Comparison of ENCODE assay signal across 8 mouse cellular contexts in the genomic region with DNA sequence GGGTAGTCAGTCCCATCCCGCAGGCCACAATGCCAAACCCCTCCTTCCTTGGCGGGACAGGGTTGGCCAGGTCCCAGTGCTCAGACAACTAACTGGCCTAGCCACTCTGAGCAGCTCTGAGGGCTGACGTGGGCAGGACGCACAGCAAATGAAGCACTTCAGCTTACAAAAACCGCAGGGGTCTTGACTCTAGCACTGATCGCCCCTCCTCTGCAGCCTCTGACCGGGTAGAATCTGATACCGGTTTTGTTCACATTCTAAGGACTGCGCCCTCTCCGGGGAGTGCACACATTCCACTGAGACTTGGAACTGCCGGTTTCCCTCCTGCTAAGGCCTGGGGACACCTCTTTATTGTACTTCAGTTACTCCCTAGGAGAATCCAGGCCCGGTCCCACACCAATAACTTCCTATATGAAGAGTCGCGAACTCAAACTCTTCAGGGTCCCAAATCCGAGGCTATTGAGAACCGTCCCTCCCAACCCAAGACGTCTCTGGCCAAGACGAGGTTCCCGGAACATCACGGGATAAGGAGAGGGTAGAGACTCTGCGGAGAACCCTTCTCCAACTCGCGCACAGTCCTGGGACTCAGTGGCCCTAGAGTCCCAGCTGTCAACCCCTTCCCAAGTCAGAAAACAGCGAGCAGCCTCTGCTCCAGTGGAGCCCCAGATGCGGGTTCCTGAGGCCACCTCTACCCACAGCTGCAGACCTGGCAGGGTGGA. TPM values are rescaled to one million over a fixed set of nuclear protein-coding genes. Genes with fewer than 3 reads are reported as not detected.
DNase-seq lines count a peak whose midpoint lies in the region; ATAC-seq and TF ChIP-seq lines count a peak whose summit lies in the region.

No protein-coding gene starts in this region.

- DNase-seq in R1 (ENCODE audit: low read depth, low spot score) = peak; percentile 97
- DNase-seq in cerebellum, adult 9-11 months = peak; percentile 94
- DNase-seq in gastrocnemius, adult 2 months = peak; percentile 96
- DNase-seq in left cerebral cortex, adult 2 months (ENCODE audit: extremely low spot score in 1 of 2, low spot score in 2 of 2) = peak in 1 of 2 experiments; percentile 38

- TF ChIP-seq POLR2A in small intestine, adult 2 months (IDR thresholded peaks at IDR 0.05; ENCODE audit: low read depth, low read length) = no peak

- H3K27me3 ChIP-seq in hindbrain, embryonic 15.5 days = peaks cover 16% of the 10 kb centered on the region; the same call in 1 of the 2 replicates
- H3K27me3 ChIP-seq in megakaryocyte, embryonic 14.5 days (replicated peaks) = no peaks in the 10 kb centered on the region
- no peaks in the 10 kb centered on the region for H3K27me3 ChIP-seq in small intestine, adult 2 months (ENCODE audit: control insufficient read depth, insufficient read depth, low read length)

- H3K36me3 ChIP-seq in hindbrain, embryonic 15.5 days = no peaks in the 10 kb centered on the region
- H3K36me3 ChIP-seq in megakaryocyte, embryonic 14.5 days (replicated peaks; ENCODE audit: low read length) = peaks cover 9% of the 10 kb centered on the region
- H3K36me3 ChIP-seq in small intestine, adult 2 months (ENCODE audit: control insufficient read depth, insufficient read depth, low read length) = no peaks in the 10 kb centered on the region; the same call in 1 of the 2 replicates

- peaks cover 12% of the 10 kb centered on the region for H3K4me1 ChIP-seq in hindbrain, embryonic 15.5 days (replicated peaks)
- H3K4me1 ChIP-seq in megakaryocyte, embryonic 14.5 days = peaks cover 46% of the 10 kb centered on the region
- peaks cover 11% of the 10 kb centered on the region; the same call in 1 of the 2 replicates for H3K4me1 ChIP-seq in small intestine, adult 2 months (ENCODE audit: control insufficient read depth, insufficient read depth, insufficient read length, low read length)

- peak; percentile 63; the same call in 1 of the 2 replicates for ATAC-seq in hindbrain, embryonic 15.5 days (ENCODE audit: low FRiP score, low read depth)
- no peak for ATAC-seq in erythroid progenitor cell, adult 5-6 weeks (replicated peaks; ENCODE audit: low FRiP score, poor library complexity, severe bottlenecking)

- H3K4me3 ChIP-seq in gastrocnemius, adult 2 months = peak overlapping the region; percentile 82
- H3K4me3 ChIP-seq in hindbrain, embryonic 15.5 days = peak overlapping the region; percentile 49
- H3K4me3 ChIP-seq in left cerebral cortex, adult 2 months = peak overlapping the region; percentile 50
- peak overlapping the region; percentile 97 for H3K4me3 ChIP-seq in megakaryocyte, embryonic 14.5 days (replicated peaks)
- peak overlapping the region; percentile 88 for H3K4me3 ChIP-seq in small intestine, adult 2 months (ENCODE audit: low read depth, low read length)

- peak overlapping the region; percentile 85 for H3K4me2 ChIP-seq in hindbrain, embryonic 15.5 days

- peak overlapping the region; percentile 95 for H3K27ac ChIP-seq in gastrocnemius, adult 2 months
- no peak overlapping the region for H3K27ac ChIP-seq in hindbrain, embryonic 15.5 days (replicated peaks)
- peak overlapping the region; percentile 52 for H3K27ac ChIP-seq in left cerebral cortex, adult 2 months
- peak overlapping the region; percentile 77 for H3K27ac ChIP-seq in small intestine, adult 2 months (ENCODE audit: insufficient read depth, low read depth, low read length)

- 0% methylated on average over 25 of the region's 25 CpGs for WGBS in hindbrain, embryonic 15.5 days
- WGBS in small intestine, adult 2 months = under 1% methylated on average over 25 of the region's 25 CpGs

- H3K9me3 ChIP-seq in hindbrain, embryonic 15.5 days = no peaks in the 10 kb centered on the region
- no peaks in the 10 kb centered on the region for H3K9me3 ChIP-seq in megakaryocyte, embryonic 14.5 days

- no peak for TF ChIP-seq CTCF in gastrocnemius, adult 2 months (IDR thresholded peaks at IDR 0.05)
- TF ChIP-seq CTCF in left cerebral cortex, adult 2 months (IDR thresholded peaks at IDR 0.05) = no peak
- peak; percentile 18; the same call in 1 of the 2 replicates for TF ChIP-seq CTCF in small intestine, adult 2 months (IDR thresholded peaks at IDR 0.05; ENCODE audit: extremely low read depth, insufficient read length, insufficient replicate concordance, low read depth, low read length)

- intact Hi-C loops in gastrocnemius, adult 2 months (cut with DNase I) = loop anchor here (1.0 to 2.0 kb wide), 2 partner anchors 10 to 39 kb away; no protein-coding TSS in a partner anchor
- intact Hi-C loops in left cerebral cortex, adult 2 months (cut with DNase I) = no loop called here

- peak overlapping the region; percentile 26 for H3K9ac ChIP-seq in hindbrain, embryonic 15.5 days

RNA-seq across cellular contexts. Expression of a gene that starts 0.5 kb away (rescaled TPM):
- total RNA-seq in gastrocnemius, adult 2 months (2021) = 10 to 100 TPM in 1 of 2 experiments, 1 to 10 TPM in 1; 6.6 to 15.0 TPM
- 0.76 and 0.88 TPM in 2 replicates for polyA plus RNA-seq in hindbrain, embryonic 15.5 days (2015; fragmentation: Nextera tagmentation; extraction: Ambion mirVana)
- total RNA-seq in left cerebral cortex, adult 2 months (2021) = 1 to 10 TPM; 2.3 to 2.5 TPM
- polyA plus RNA-seq in megakaryocyte, embryonic 14.5 days (2012; ENCODE audit: insufficient read depth, low replicate concordance) = 0.97 and 2.8 TPM in 2 replicates
- polyA plus RNA-seq in small intestine, adult 2 months (2012; rRNA removed) = 5.4 and 12.8 TPM in 2 replicates
- total RNA-seq in erythroid progenitor cell, adult 5-6 weeks (2015; ENCODE audit: low replicate concordance) = not detected in 2 replicates
- 0.13 TPM in 1 of 2 replicates, not detected in the other for total RNA-seq in erythroid progenitor cell, adult 5-6 weeks (2017; ENCODE audit: low replicate concordance)

RNA-seq across cellular contexts. Expression of a gene that starts 43.9 kb away (rescaled TPM):
- total RNA-seq in gastrocnemius, adult 2 months (2021) = 1 to 10 TPM; 8.3 to 8.4 TPM
- polyA plus RNA-seq in hindbrain, embryonic 15.5 days (2015; fragmentation: Nextera tagmentation; extraction: Ambion mirVana) = 73.4 and 75.1 TPM in 2 replicates
- total RNA-seq in left cerebral cortex, adult 2 months (2021) = 10 to 100 TPM; 19.9 to 22.8 TPM
- polyA plus RNA-seq in megakaryocyte, embryonic 14.5 days (2012; ENCODE audit: insufficient read depth, low replicate concordance) = 2.6 and 5.5 TPM in 2 replicates
- 3.3 and 3.7 TPM in 2 replicates for polyA plus RNA-seq in small intestine, adult 2 months (2012; rRNA removed)
- total RNA-seq in erythroid progenitor cell, adult 5-6 weeks (2015; ENCODE audit: low replicate concordance) = 4.3 and 22.2 TPM in 2 replicates
- total RNA-seq in erythroid progenitor cell, adult 5-6 weeks (2017; ENCODE audit: low replicate concordance) = 2.6 and 4.7 TPM in 2 replicates

RNA-seq across cellular contexts. Expression of a gene that starts 44.3 kb away (rescaled TPM):
- 10 to 100 TPM; 23.4 to 31.9 TPM for total RNA-seq in gastrocnemius, adult 2 months (2021)
- polyA plus RNA-seq in hindbrain, embryonic 15.5 days (2015; fragmentation: Nextera tagmentation; extraction: Ambion mirVana) = 30.8 and 31.1 TPM in 2 replicates
- total RNA-seq in left cerebral cortex, adult 2 months (2021) = 10 to 100 TPM; 20.7 to 24.0 TPM
- 2.2 and 22.1 TPM in 2 replicates for polyA plus RNA-seq in megakaryocyte, embryonic 14.5 days (2012; ENCODE audit: insufficient read depth, low replicate concordance)
- polyA plus RNA-seq in small intestine, adult 2 months (2012; rRNA removed) = 8.8 and 27.4 TPM in 2 replicates
- 2.9 and 3.2 TPM in 2 replicates for total RNA-seq in erythroid progenitor cell, adult 5-6 weeks (2015; ENCODE audit: low replicate concordance)
- total RNA-seq in erythroid progenitor cell, adult 5-6 weeks (2017; ENCODE audit: low replicate concordance) = 3.3 and 3.6 TPM in 2 replicates

Comparison
In these comparisons a context has a peak if more than half of its experiments do, and no peak if none do; other contexts are left out.
1. RNA of a gene that starts 44.3 kb away (total RNA-seq): 23.4 to 31.9 TPM in gastrocnemius, adult 2 months and 20.7 to 24.0 TPM in left cerebral cortex, adult 2 months; 2.9 to 3.6 TPM in erythroid progenitor cell, adult 5-6 weeks; every median in the first group is over 4 times any median in the second.
2. Peak in every context shown above with its lines, with median percentiles within 50 percentile points of each other: H3K4me3 ChIP-seq.